Mouse (Mus musculus): Measurements from ENCODE around the gene Phactr3. TPM values are rescaled to one million over a fixed set of nuclear protein-coding genes. Genes with fewer than 3 reads are reported as not detected.

The Phactr3 gene
- polyA plus RNA-seq, 1 experiment, result not detected

GRCm38 (mm10) chr2:178143024-178143415 is 24.2 kb downstream of the Phactr3 start:
- H3K4me1 ChIP-seq (ENCODE audit: control insufficient read depth, insufficient read depth, low read length), result no peaks in the 10 kb centered on the region
- WGBS, result 31% methylated on average over 3 of the region's 3 CpGs
- no peak overlapping the region for H3K4me3 ChIP-seq (replicated peaks; ENCODE audit: control insufficient read depth, low read depth, low read length)
- TF ChIP-seq POLR2A (IDR thresholded peaks at IDR 0.05; ENCODE audit: borderline replicate concordance, control insufficient read depth, low read depth, low read length) (no peak), CTCF (IDR thresholded peaks at IDR 0.05; ENCODE audit: control insufficient read depth, insufficient read depth, low read length) (no peak)
- no peak overlapping the region for H3K27ac ChIP-seq (ENCODE audit: control insufficient read depth, insufficient read depth, low read depth, low read length, poor library complexity)

- Histone ChIP-seq H3K4me3 (replicated peaks; ENCODE audit: control insufficient read depth, low read depth, low read length) (no peak overlapping the region), H3K4me1 (ENCODE audit: control insufficient read depth, insufficient read depth, low read length) (no peaks in the 10 kb centered on the region), H3K27ac (ENCODE audit: control insufficient read depth, insufficient read depth, low read depth, low read length, poor library complexity) (no peak overlapping the region)
- WGBS, result 47% methylated on average over 1 of the region's 1 CpGs
- TF ChIP-seq POLR2A (IDR thresholded peaks at IDR 0.05; ENCODE audit: borderline replicate concordance, control insufficient read depth, low read depth, low read length), result no peak
- TF ChIP-seq CTCF (IDR thresholded peaks at IDR 0.05; ENCODE audit: control insufficient read depth, insufficient read depth, low read length), result no peak
These were observed 25.1 kb downstream of the Phactr3 start for GRCm38 (mm10) chr2:178143898-178144297.

GRCm38 (mm10) chr2:178149312-178149711 is 30.5 kb downstream of the Phactr3 start:
- Histone ChIP-seq H3K4me3 (replicated peaks; ENCODE audit: control insufficient read depth, low read depth, low read length) (no peak overlapping the region), H3K27ac (ENCODE audit: control insufficient read depth, insufficient read depth, low read depth, low read length, poor library complexity) (no peak overlapping the region), H3K4me1 (ENCODE audit: control insufficient read depth, insufficient read depth, low read length) (no peaks in the 10 kb centered on the region)
- TF ChIP-seq CTCF (IDR thresholded peaks at IDR 0.05; ENCODE audit: control insufficient read depth, insufficient read depth, low read length) (no peak), POLR2A (IDR thresholded peaks at IDR 0.05; ENCODE audit: borderline replicate concordance, control insufficient read depth, low read depth, low read length) (no peak)
- 46% methylated on average over 1 of the region's 1 CpGs for WGBS

GRCm38 (mm10) chr2:178150697-178151096 is 31.9 kb downstream of the Phactr3 start:
- Histone ChIP-seq H3K4me1 (ENCODE audit: control insufficient read depth, insufficient read depth, low read length) (no peaks in the 10 kb centered on the region), H3K4me3 (replicated peaks; ENCODE audit: control insufficient read depth, low read depth, low read length) (no peak overlapping the region), H3K27ac (ENCODE audit: control insufficient read depth, insufficient read depth, low read depth, low read length, poor library complexity) (no peak overlapping the region)
- WGBS, result 83% methylated on average over 5 of the region's 5 CpGs
- no peak for TF ChIP-seq CTCF (IDR thresholded peaks at IDR 0.05; ENCODE audit: control insufficient read depth, insufficient read depth, low read length)
- TF ChIP-seq POLR2A (IDR thresholded peaks at IDR 0.05; ENCODE audit: borderline replicate concordance, control insufficient read depth, low read depth, low read length), result no peak

- no peak overlapping the region for H3K27ac ChIP-seq (ENCODE audit: control insufficient read depth, insufficient read depth, low read depth, low read length, poor library complexity)
- H3K4me3 ChIP-seq (replicated peaks; ENCODE audit: control insufficient read depth, low read depth, low read length), result no peak overlapping the region
- TF ChIP-seq CTCF (IDR thresholded peaks at IDR 0.05; ENCODE audit: control insufficient read depth, insufficient read depth, low read length), result no peak
- no peaks in the 10 kb centered on the region for H3K4me1 ChIP-seq (ENCODE audit: control insufficient read depth, insufficient read depth, low read length)
- 82% methylated on average over 2 of the region's 2 CpGs for WGBS
These were observed 34.8 kb downstream of the Phactr3 start for GRCm38 (mm10) chr2:178153601-178154000.

GRCm38 (mm10) chr2:178154129-178154528 is 35.4 kb downstream of the Phactr3 start:
- no peaks in the 10 kb centered on the region for H3K4me1 ChIP-seq (ENCODE audit: control insufficient read depth, insufficient read depth, low read length)
- H3K4me3 ChIP-seq (replicated peaks; ENCODE audit: control insufficient read depth, low read depth, low read length), result no peak overlapping the region
- H3K27ac ChIP-seq (ENCODE audit: control insufficient read depth, insufficient read depth, low read depth, low read length, poor library complexity), result no peak overlapping the region
- 65% methylated on average over 5 of the region's 5 CpGs for WGBS
- TF ChIP-seq CTCF (IDR thresholded peaks at IDR 0.05; ENCODE audit: control insufficient read depth, insufficient read depth, low read length) (no peak), POLR2A (IDR thresholded peaks at IDR 0.05; ENCODE audit: borderline replicate concordance, control insufficient read depth, low read depth, low read length) (no peak)

- H3K4me3 ChIP-seq (replicated peaks; ENCODE audit: control insufficient read depth, low read depth, low read length), result no peak overlapping the region
- H3K4me1 ChIP-seq (ENCODE audit: control insufficient read depth, insufficient read depth, low read length), result no peaks in the 10 kb centered on the region
- TF ChIP-seq POLR2A (IDR thresholded peaks at IDR 0.05; ENCODE audit: borderline replicate concordance, control insufficient read depth, low read depth, low read length) (no peak), CTCF (IDR thresholded peaks at IDR 0.05; ENCODE audit: control insufficient read depth, insufficient read depth, low read length) (no peak)
- H3K27ac ChIP-seq (ENCODE audit: control insufficient read depth, insufficient read depth, low read depth, low read length, poor library complexity), result no peak overlapping the region
- WGBS, result 73% methylated on average over 4 of the region's 4 CpGs
These were observed 35.8 kb downstream of the Phactr3 start for GRCm38 (mm10) chr2:178154576-178154975.

GRCm38 (mm10) chr2:178155176-178155916 is 36.6 kb downstream of the Phactr3 start:
- TF ChIP-seq CTCF (IDR thresholded peaks at IDR 0.05; ENCODE audit: control insufficient read depth, insufficient read depth, low read length), result no peak
- TF ChIP-seq POLR2A (IDR thresholded peaks at IDR 0.05; ENCODE audit: borderline replicate concordance, control insufficient read depth, low read depth, low read length), result no peak
- H3K27ac ChIP-seq (ENCODE audit: control insufficient read depth, insufficient read depth, low read depth, low read length, poor library complexity), result no peak overlapping the region
- H3K4me1 ChIP-seq (ENCODE audit: control insufficient read depth, insufficient read depth, low read length), result no peaks in the 10 kb centered on the region
- no peak overlapping the region for H3K4me3 ChIP-seq (replicated peaks; ENCODE audit: control insufficient read depth, low read depth, low read length)
- WGBS, result 70% methylated on average over 8 of the region's 8 CpGs

GRCm38 (mm10) chr2:178155917-178156282 is 37.1 kb downstream of the Phactr3 start:
- Histone ChIP-seq H3K4me1 (ENCODE audit: control insufficient read depth, insufficient read depth, low read length) (no peaks in the 10 kb centered on the region), H3K27ac (ENCODE audit: control insufficient read depth, insufficient read depth, low read depth, low read length, poor library complexity) (no peak overlapping the region), H3K4me3 (replicated peaks; ENCODE audit: control insufficient read depth, low read depth, low read length) (no peak overlapping the region)
- no peak for TF ChIP-seq CTCF (IDR thresholded peaks at IDR 0.05; ENCODE audit: control insufficient read depth, insufficient read depth, low read length)
- TF ChIP-seq POLR2A (IDR thresholded peaks at IDR 0.05; ENCODE audit: borderline replicate concordance, control insufficient read depth, low read depth, low read length), result no peak
- WGBS, result 72% methylated on average over 1 of the region's 1 CpGs
